Mouse (Mus musculus): Measurements from ENCODE around the gene Sumo1.

Sumo1 gene

DNA sequence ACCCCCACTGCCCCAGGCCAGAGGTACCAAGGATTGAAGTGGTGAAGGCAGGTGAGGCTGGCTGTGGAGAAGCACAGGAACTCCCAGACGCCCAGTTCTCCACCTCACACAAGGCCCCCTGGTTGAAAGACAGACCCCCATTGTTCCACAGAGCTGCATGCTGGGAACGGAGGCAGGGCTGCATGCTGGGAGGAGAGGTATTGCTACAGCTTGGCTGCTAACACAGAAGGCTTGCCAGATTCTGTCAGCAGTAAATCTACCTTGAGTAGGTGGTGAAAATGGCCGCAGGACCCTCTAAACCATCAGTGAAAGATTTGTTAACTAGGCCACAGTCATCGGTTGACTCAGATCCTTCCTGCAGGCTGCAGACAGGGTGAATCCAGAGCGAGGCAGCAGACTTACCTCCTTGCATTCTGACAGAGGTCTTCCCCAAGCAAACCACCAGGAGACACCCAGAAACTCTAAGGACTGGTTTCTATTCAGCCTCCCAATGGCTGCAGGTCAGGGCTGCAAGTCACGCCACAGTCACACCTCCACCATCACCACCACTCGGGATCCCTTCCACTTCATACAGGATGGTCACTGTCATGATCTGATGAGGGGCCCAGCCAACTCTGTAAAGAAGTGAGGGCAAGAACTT lies 121.5 kb downstream of the Sumo1 start:
- no peak for DNase-seq (ENCODE audit: low spot score)

DNA sequence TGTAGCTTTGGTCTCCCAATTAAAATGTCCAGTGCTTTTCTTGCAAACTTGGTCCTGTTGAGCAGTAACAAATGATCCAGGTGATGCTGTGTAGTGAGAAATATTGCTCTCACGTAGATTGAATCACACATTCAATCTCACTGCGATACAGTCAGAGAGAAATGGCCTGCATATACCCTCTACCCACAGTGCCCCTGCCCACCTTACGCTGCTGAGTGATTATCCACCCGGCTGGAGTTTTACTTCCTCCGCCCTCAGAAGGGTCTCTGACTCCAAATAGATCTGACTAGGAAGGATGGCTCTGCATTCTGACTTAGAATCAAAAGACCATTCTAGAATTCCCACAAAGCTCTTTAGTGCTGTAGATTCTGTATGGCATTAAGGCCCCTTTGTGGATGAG lies 122.1 kb downstream of the Sumo1 start:
- DNase-seq (ENCODE audit: low spot score): no peak

DNA sequence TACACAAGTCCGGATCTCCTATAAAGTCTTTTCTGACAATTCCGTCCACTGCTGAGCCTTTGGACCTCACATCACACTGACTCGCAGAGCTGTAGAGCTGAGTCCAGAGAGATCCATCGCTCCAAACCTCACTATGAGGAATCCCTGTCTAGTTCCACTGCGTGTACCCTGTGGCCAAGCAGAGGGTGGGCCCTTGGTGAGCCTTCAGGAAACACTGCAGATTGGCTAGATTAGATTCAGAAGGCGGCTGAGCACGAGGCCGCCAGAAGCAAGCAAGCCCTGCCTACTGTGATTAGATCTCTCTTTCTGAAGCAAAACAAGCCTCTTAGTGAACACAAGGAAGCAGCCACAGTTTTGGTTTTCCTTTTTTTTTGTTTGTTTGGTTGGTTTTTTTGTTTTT lies 126.7 kb downstream of the Sumo1 start:
- DNase-seq (ENCODE audit: low spot score): no peak

DNA sequence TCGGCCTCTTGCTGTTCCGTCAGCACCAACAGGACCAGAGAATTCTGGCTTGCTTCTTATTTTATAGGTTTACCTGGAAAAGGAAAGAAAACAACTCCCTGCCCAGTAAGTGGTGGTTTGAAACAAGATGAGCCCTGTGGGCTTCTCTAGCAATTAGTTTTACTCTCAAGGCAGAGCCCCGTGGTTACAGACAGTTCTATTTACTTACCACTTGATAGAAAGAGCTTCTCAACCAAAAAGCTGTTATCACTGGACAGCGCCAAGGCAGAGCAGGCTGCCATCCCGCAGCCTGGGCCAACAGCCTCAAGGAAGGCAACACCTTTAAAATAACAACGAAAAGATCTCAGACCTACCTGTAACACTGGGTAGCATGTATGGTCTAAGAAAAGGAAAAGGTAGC lies 128.4 kb downstream of the Sumo1 start:
- DNase-seq (ENCODE audit: low spot score): no peak

DNA sequence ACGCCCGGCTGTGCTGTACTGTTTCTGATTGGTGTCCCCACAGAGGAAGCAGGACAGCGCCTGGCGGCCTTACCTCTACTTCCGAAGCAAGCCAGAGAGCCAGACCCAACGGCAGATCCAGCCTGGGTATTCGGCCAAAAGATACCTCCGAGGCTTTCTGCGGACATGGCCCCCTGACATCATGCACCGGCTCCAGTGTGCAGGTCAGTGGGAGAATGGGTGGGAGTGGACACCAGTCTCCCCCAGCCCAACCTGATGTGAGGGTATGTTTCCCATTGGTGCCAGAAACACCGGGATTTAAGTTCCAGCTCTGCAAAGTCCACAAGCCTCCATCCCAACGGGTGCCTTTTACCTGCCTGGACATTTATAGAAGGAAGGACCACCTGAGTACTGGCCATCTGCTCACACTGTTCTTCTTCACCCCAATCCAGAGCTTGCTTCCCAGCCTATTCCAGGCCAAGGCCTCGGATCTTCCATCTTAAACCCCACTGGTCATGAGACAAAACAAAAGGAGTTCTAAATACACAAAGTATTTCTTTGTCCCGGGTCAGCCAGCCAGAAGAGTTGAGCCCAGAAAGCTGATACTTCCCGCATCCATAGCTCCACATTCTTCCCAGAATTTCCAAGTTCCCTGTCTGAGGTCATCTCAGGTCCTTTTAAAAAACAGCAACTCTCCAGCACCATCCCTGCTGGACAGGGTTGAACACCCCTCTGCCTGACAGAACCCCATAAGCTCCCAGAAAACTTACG lies 129.2 kb downstream of the Sumo1 start:
- DNase-seq (ENCODE audit: low spot score): no peak

DNA sequence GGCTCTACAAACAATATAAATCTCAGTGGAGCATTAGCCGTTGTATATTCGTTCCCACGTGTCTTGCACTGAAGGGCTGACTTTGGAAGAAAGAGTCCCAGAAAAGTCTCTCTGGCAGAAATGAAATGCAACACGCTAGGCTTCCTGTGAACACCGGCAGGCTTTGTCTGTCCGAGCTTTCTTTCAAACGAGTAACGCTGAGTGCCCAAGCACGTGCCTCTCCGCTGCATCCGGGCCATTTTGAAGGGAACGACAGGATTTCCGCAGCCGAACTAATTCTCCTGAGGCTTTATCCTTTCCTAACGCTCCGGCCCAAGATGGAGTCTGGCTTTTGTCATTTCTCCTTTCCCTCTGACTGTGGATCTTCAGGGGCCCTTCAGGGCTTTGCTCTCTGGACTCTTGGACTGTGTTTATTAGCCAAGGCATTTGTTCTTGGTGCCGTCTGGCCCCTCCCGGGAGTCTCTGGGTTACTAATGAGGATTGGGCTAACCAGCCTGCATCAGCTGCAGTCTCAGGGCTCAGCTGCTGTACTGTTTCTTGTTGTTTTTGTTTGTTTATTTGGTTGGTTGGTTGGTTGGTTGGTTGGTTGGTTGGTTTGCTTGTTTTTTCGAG lies 130.0 kb downstream of the Sumo1 start:
- no peak for DNase-seq (ENCODE audit: low spot score)

DNA sequence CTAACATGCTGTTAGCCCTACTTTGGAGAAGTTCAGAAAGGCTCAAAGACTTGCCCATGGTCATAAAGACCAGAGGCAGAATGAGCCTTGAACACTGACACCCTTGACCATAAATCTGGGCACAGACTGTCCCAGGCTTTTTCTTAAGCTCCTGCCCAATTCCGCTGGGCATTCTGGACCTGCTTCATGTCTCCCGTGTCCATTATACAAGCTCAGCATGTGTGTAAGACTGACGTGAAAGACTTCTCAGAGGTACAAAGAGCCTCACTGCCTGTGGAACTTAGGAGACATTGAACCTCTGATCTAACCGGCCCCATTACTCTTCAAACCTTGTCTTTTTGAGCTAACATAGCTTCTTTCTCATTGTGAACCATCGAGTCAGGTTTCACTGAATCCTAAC lies 132.3 kb downstream of the Sumo1 start:
- no peak for DNase-seq (ENCODE audit: low spot score)
